Mouse (Mus musculus): ENCODE results near the gene Arhgdib. TPM values are rescaled to one million over a fixed set of nuclear protein-coding genes. Genes with fewer than 3 reads are reported as not detected.

Gene Arhgdib
- polyA plus RNA-seq, 2 experiments: 104 to 149 TPM

GRCm38 (mm10) chr6:136940188-136940960 lies 1.3 kb downstream of the Arhgdib start:
- H3K9me3 ChIP-seq (ENCODE audit: control insufficient read depth, low read length): no peaks in the 10 kb centered on the region
- DNase-seq (ENCODE audit: low spot score): no peak
- H3K36me3 ChIP-seq (ENCODE audit: control insufficient read depth, insufficient read depth, low read length): no peaks in the 10 kb centered on the region
- peaks cover 30% of the 10 kb centered on the region for H3K4me1 ChIP-seq (ENCODE audit: control insufficient read depth, insufficient read depth, low read length)
- H3K27ac ChIP-seq (replicated peaks; ENCODE audit: low read depth, low read length): peak overlapping the region; percentile 85
- no peak for ATAC-seq (ENCODE audit: low FRiP score, low read depth)
- peak overlapping the region; percentile 26 for H3K4me2 ChIP-seq (replicated peaks; ENCODE audit: low read depth, low read length, severe bottlenecking)
- H3K9ac ChIP-seq (ENCODE audit: low read depth, low read length, severe bottlenecking): peak overlapping the region; percentile 25; the same call in 1 of the 2 replicates
- no peaks in the 10 kb centered on the region for H3K27me3 ChIP-seq (ENCODE audit: control insufficient read depth, insufficient read depth, low read length)
- TF ChIP-seq POLR2A (IDR thresholded peaks at IDR 0.05; ENCODE audit: borderline replicate concordance, extremely low read depth, insufficient read depth, insufficient read length): no peak
- WGBS: 67% methylated on average over 11 of the region's 11 CpGs
- H3K4me3 ChIP-seq (replicated peaks; ENCODE audit: low read length): no peak overlapping the region

GRCm38 (mm10) chr6:136939326-136940187 lies 2.1 kb downstream of the Arhgdib start:
- WGBS: 76% methylated on average over 14 of the region's 14 CpGs
- Histone ChIP-seq H3K4me3 (replicated peaks; ENCODE audit: low read length) (no peak overlapping the region), H3K9ac (ENCODE audit: low read depth, low read length, severe bottlenecking) (no peak overlapping the region), H3K27ac (replicated peaks; ENCODE audit: low read depth, low read length) (peak overlapping the region; percentile 85), H3K4me2 (replicated peaks; ENCODE audit: low read depth, low read length, severe bottlenecking) (0 out of 2 replicates have a peak overlapping the region, but pooled peaks have one; percentile 26), H3K4me1 (ENCODE audit: control insufficient read depth, insufficient read depth, low read length) (peaks cover 30% of the 10 kb centered on the region), H3K9me3 (ENCODE audit: control insufficient read depth, low read length) (no peaks in the 10 kb centered on the region), H3K27me3 (ENCODE audit: control insufficient read depth, insufficient read depth, low read length) (no peaks in the 10 kb centered on the region), H3K36me3 (ENCODE audit: control insufficient read depth, insufficient read depth, low read length) (no peaks in the 10 kb centered on the region)
- ATAC-seq (ENCODE audit: low FRiP score, low read depth): no peak
- DNase-seq (ENCODE audit: low spot score): no peak
- TF ChIP-seq POLR2A (IDR thresholded peaks at IDR 0.05; ENCODE audit: borderline replicate concordance, extremely low read depth, insufficient read depth, insufficient read length): no peak

- ATAC-seq (ENCODE audit: low FRiP score, low read depth) (no peak), DNase-seq (ENCODE audit: low spot score) (peak; percentile 24)
- Histone ChIP-seq H3K4me1 (ENCODE audit: control insufficient read depth, insufficient read depth, low read length) (peaks cover 30% of the 10 kb centered on the region), H3K9me3 (ENCODE audit: control insufficient read depth, low read length) (no peaks in the 10 kb centered on the region), H3K27me3 (ENCODE audit: control insufficient read depth, insufficient read depth, low read length) (no peaks in the 10 kb centered on the region), H3K4me2 (replicated peaks; ENCODE audit: low read depth, low read length, severe bottlenecking) (no peak overlapping the region), H3K9ac (ENCODE audit: low read depth, low read length, severe bottlenecking) (no peak overlapping the region), H3K36me3 (ENCODE audit: control insufficient read depth, insufficient read depth, low read length) (no peaks in the 10 kb centered on the region), H3K27ac (replicated peaks; ENCODE audit: low read depth, low read length) (no peak overlapping the region), H3K4me3 (replicated peaks; ENCODE audit: low read length) (no peak overlapping the region)
- TF ChIP-seq POLR2A (IDR thresholded peaks at IDR 0.05; ENCODE audit: borderline replicate concordance, extremely low read depth, insufficient read depth, insufficient read length): no peak
- 72% methylated on average over 18 of the region's 18 CpGs for whole genome bisulfite sequencing
These were observed 3.2 kb downstream of the Arhgdib start for GRCm38 (mm10) chr6:136938331-136939126.

GRCm38 (mm10) chr6:136937117-136937516 lies 4.6 kb downstream of the Arhgdib start:
- Histone ChIP-seq H3K4me1 (ENCODE audit: control insufficient read depth, insufficient read depth, low read length) (peaks cover 26% of the 10 kb centered on the region), H3K36me3 (ENCODE audit: control insufficient read depth, insufficient read depth, low read length) (no peaks in the 10 kb centered on the region), H3K27ac (replicated peaks; ENCODE audit: low read depth, low read length) (no peak overlapping the region), H3K4me2 (replicated peaks; ENCODE audit: low read depth, low read length, severe bottlenecking) (no peak overlapping the region), H3K4me3 (replicated peaks; ENCODE audit: low read length) (no peak overlapping the region), H3K27me3 (ENCODE audit: control insufficient read depth, insufficient read depth, low read length) (no peaks in the 10 kb centered on the region), H3K9me3 (ENCODE audit: control insufficient read depth, low read length) (no peaks in the 10 kb centered on the region), H3K9ac (ENCODE audit: low read depth, low read length, severe bottlenecking) (no peak overlapping the region)
- 82% methylated on average over 3 of the region's 3 CpGs for WGBS
- DNase-seq (ENCODE audit: low spot score) (no peak), ATAC-seq (ENCODE audit: low FRiP score, low read depth) (no peak)
- TF ChIP-seq POLR2A (IDR thresholded peaks at IDR 0.05; ENCODE audit: borderline replicate concordance, extremely low read depth, insufficient read depth, insufficient read length): no peak

- Histone ChIP-seq H3K27me3 (ENCODE audit: control insufficient read depth, insufficient read depth, low read length) (no peaks in the 10 kb centered on the region), H3K27ac (replicated peaks; ENCODE audit: low read depth, low read length) (no peak overlapping the region), H3K4me3 (replicated peaks; ENCODE audit: low read length) (no peak overlapping the region), H3K4me2 (replicated peaks; ENCODE audit: low read depth, low read length, severe bottlenecking) (no peak overlapping the region), H3K4me1 (ENCODE audit: control insufficient read depth, insufficient read depth, low read length) (peaks cover 25% of the 10 kb centered on the region), H3K9ac (ENCODE audit: low read depth, low read length, severe bottlenecking) (no peak overlapping the region), H3K9me3 (ENCODE audit: control insufficient read depth, low read length) (no peaks in the 10 kb centered on the region), H3K36me3 (ENCODE audit: control insufficient read depth, insufficient read depth, low read length) (no peaks in the 10 kb centered on the region)
- no peak for TF ChIP-seq POLR2A (IDR thresholded peaks at IDR 0.05; ENCODE audit: borderline replicate concordance, extremely low read depth, insufficient read depth, insufficient read length)
- DNase-seq (ENCODE audit: low spot score) (no peak), ATAC-seq (ENCODE audit: low FRiP score, low read depth) (no peak)
- 79% methylated on average over 9 of the region's 9 CpGs for WGBS
These were observed 5.3 kb downstream of the Arhgdib start for GRCm38 (mm10) chr6:136936361-136936760.

Measured in limb, embryonic 14.5 days (tissue).